Mouse (Mus musculus) stomach, postnatal 0 days (tissue): ENCODE results near the gene D430042O09Rik. TPM values are rescaled to one million over a fixed set of nuclear protein-coding genes. Genes with fewer than 3 reads are reported as not detected.

ENCODE experiments used
- ATAC-seq: fragments of 200-750 bp; cut with Nextera tagmentation; 2 replicates; pipeline ENCODE4 v1.8.0; 2017; ENCODE audit not compliant: low FRiP score, low TSS enrichment
- DNase-seq: peaks from one replicate; pipeline ENCODE4 v3.0.0-alpha.2; 2016; ENCODE audit warnings: low spot score
- H3K27ac ChIP-seq: fragments of 300-500 bp; sonication (generic); replicated peaks from 2 replicates; pipeline ENCODE4 v1.5.1; 2014; ENCODE audit warnings: mild to moderate bottlenecking, control low read depth
- H3K27me3 ChIP-seq: fragments of 300-500 bp; sonication (generic); 2 replicates; pipeline ENCODE4 v1.6.1; 2014; ENCODE audit warnings: low read length; ENCODE audit not compliant: control insufficient read depth, insufficient read depth
- H3K36me3 ChIP-seq: fragments of 300-500 bp; sonication (generic); 2 replicates; pipeline ENCODE4 v1.6.1; 2014; ENCODE audit warnings: low read length, mixed read lengths; ENCODE audit not compliant: control insufficient read depth, insufficient read depth
- H3K4me1 ChIP-seq: fragments of 300-500 bp; sonication (generic); replicated peaks from 2 replicates; pipeline ENCODE4 v1.6.1; 2014; ENCODE audit warnings: antibody characterized with exemption; ENCODE audit not compliant: control insufficient read depth, insufficient read depth
- H3K4me2 ChIP-seq: fragments of 300-500 bp; sonication (generic); replicated peaks from 2 replicates; pipeline ENCODE4 v1.6.1; 2014; ENCODE audit warnings: low read depth, mild to moderate bottlenecking, control low read depth, moderate library complexity
- H3K4me3 ChIP-seq: fragments of 300-500 bp; sonication (generic); 2 replicates; pipeline ENCODE4 v1.5.1; 2014; ENCODE audit warnings: low read depth, low read length, control low read depth
- H3K9ac ChIP-seq: fragments of 300-500 bp; sonication (generic); 2 replicates; pipeline ENCODE4 v1.6.1; 2014; ENCODE audit warnings: mild to moderate bottlenecking, low read length, control low read depth, mixed read lengths
- H3K9me3 ChIP-seq: fragments of 300-500 bp; sonication (generic); 2 replicates; pipeline ENCODE4 v1.6.1; 2016; ENCODE audit warnings: low read length; ENCODE audit not compliant: control insufficient read depth
- CTCF ChIP-seq: IDR thresholded peaks from 2 replicates; pipeline ENCODE4 v1.5.1; 2016; ENCODE audit warnings: antibody characterized with exemption, low read depth, mild to moderate bottlenecking, moderate library complexity
- EP300 ChIP-seq: optimal IDR thresholded peaks from 2 replicates; pipeline ENCODE3; 2016; ENCODE audit warnings: antibody characterized with exemption
- WGBS: fragments of 180-500 bp; shearing (Covaris S2); extraction: QIAGEN DNeasy Blood & Tissue Kit; methylation state at CpG from one replicate; pipeline ENCODE4 v1.1.7; 2014; 5-methylcytosine and 5-hydroxymethylcytosine counted together
- polyA plus RNA-seq: library from polyadenylated mRNA; unstranded; fragments of >200 nt; fragmentation: Nextera tagmentation; extraction: Ambion mirVana; gene quantifications from 2 replicates; pipeline ENCODE4 v1.2.1, GENCODE M21; 2015

The D430042O09Rik gene
- polyA plus RNA-seq, 1 experiment from 2014 or later = 2.1 TPM

DNA sequence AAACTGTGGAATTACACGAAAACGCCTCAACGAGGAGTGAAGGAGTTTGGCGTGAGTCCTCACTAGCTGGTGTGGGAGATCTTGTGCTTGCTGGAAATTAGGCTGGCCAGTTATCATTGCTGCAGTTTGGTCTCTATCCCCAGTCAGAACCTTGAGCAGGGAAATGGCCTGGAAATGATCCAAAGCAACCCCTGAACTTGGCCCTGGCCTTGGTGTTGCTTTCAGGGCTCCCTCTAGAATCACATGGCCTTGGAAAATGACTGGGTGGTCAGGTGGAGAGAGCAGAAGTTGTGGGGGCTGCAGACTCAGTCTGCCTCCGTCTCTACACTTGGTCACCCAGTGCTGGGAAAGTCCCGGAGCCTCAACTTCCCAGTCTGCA, 164.5 kb downstream of the D430042O09Rik start:
- no peak overlapping the region for H3K4me2 ChIP-seq
- H3K36me3 ChIP-seq = no peaks in the 10 kb centered on the region; the same call in 1 of the 2 replicates
- H3K27ac ChIP-seq = no peak overlapping the region
- TF ChIP-seq EP300 (no peak), CTCF (no peak)
- H3K4me3 ChIP-seq = no peak overlapping the region
- no peaks in the 10 kb centered on the region for H3K9me3 ChIP-seq
- no peaks in the 10 kb centered on the region for H3K27me3 ChIP-seq
- ATAC-seq (no peak), DNase-seq (no peak)
- WGBS = 56% methylated on average over 6 of the region's 6 CpGs
- H3K9ac ChIP-seq = no peak overlapping the region
- H3K4me1 ChIP-seq = no peaks in the 10 kb centered on the region

- H3K36me3 ChIP-seq = no peaks in the 10 kb centered on the region; the same call in 1 of the 2 replicates
- no peaks in the 10 kb centered on the region for H3K9me3 ChIP-seq
- H3K9ac ChIP-seq = no peak overlapping the region
- no peaks in the 10 kb centered on the region for H3K4me1 ChIP-seq
- ATAC-seq (no peak), DNase-seq (no peak)
- no peaks in the 10 kb centered on the region for H3K27me3 ChIP-seq
- H3K4me3 ChIP-seq = no peak overlapping the region
- TF ChIP-seq EP300 (no peak), CTCF (no peak)
- H3K27ac ChIP-seq = no peak overlapping the region
- no peak overlapping the region for H3K4me2 ChIP-seq
- 70% methylated on average over 3 of the region's 3 CpGs for WGBS
These were observed 165.2 kb downstream of the D430042O09Rik start for GRCm38 (mm10) chr7:125872874-125873273.

GRCm38 (mm10) chr7:125873971-125874495, 166.3 kb downstream of the D430042O09Rik start:
- H3K4me1 ChIP-seq = no peaks in the 10 kb centered on the region
- no peak overlapping the region for H3K4me3 ChIP-seq
- no peaks in the 10 kb centered on the region for H3K9me3 ChIP-seq
- no peak overlapping the region for H3K9ac ChIP-seq
- 59% methylated on average over 6 of the region's 6 CpGs for WGBS
- no peak for ATAC-seq
- H3K27me3 ChIP-seq = no peaks in the 10 kb centered on the region
- no peak overlapping the region for H3K4me2 ChIP-seq
- no peak for DNase-seq
- no peak overlapping the region for H3K27ac ChIP-seq
- no peak for TF ChIP-seq EP300
- no peak for TF ChIP-seq CTCF
- no peaks in the 10 kb centered on the region; the same call in 1 of the 2 replicates for H3K36me3 ChIP-seq

DNA sequence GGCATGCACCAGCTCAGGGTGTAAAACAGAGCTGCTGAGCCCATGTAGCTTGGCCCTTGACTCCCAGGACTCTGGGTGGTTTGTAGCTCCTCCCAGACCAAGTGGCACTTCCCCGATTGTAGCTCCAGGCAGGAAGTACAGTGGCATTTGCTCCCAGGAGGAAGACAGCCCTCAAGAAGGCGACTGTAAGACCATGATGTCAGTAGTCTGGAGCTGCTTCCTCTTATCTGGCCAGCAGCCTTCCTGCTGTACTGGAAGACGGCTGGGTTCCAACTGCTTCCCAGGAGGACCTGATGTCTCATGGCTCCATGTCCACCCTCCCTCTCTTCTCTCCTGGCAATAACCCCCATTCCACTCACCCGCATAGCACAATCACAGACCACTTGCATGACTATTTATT, 170.4 kb downstream of the D430042O09Rik start:
- Histone ChIP-seq H3K4me2 (no peak overlapping the region), H3K4me3 (no peak overlapping the region), H3K9ac (no peak overlapping the region), H3K27me3 (no peaks in the 10 kb centered on the region), H3K4me1 (no peaks in the 10 kb centered on the region), H3K27ac (no peak overlapping the region), H3K9me3 (no peaks in the 10 kb centered on the region), H3K36me3 (no peaks in the 10 kb centered on the region)
- 40% methylated on average over 4 of the region's 4 CpGs for WGBS
- no peak for DNase-seq
- ATAC-seq = no peak
- TF ChIP-seq CTCF (no peak), EP300 (no peak)

DNA sequence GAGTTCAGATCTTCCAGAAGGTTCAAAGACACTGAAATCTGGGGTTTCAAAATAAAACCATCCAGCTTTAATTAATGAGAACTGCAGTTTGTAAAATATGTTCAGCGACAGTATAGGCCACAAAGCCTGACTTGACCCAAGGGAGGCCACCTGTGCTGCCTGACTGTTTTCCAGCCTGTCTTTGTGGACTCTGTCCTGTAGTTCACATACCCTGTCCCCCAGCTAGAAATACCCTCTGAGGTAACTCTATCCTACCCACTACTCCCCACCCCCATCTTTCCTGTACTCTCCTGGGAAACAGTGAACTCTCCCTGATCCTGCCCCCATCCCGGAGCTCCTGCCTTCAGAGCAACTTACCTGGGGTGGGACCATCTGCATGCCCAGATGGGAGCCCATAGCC, 175.5 kb downstream of the D430042O09Rik start:
- Histone ChIP-seq H3K36me3 (no peaks in the 10 kb centered on the region), H3K4me3 (no peak overlapping the region), H3K27me3 (no peaks in the 10 kb centered on the region), H3K4me2 (no peak overlapping the region), H3K4me1 (no peaks in the 10 kb centered on the region), H3K27ac (no peak overlapping the region), H3K9ac (no peak overlapping the region), H3K9me3 (no peaks in the 10 kb centered on the region)
- no peak for TF ChIP-seq CTCF
- TF ChIP-seq EP300 = no peak
- ATAC-seq (no peak), DNase-seq (no peak)
- 72% methylated on average over 2 of the region's 2 CpGs for WGBS

- no peak overlapping the region for H3K4me2 ChIP-seq
- no peaks in the 10 kb centered on the region for H3K9me3 ChIP-seq
- ATAC-seq (no peak), DNase-seq (no peak)
- H3K27me3 ChIP-seq = no peaks in the 10 kb centered on the region
- no peaks in the 10 kb centered on the region for H3K4me1 ChIP-seq
- H3K9ac ChIP-seq = no peak overlapping the region
- H3K27ac ChIP-seq = no peak overlapping the region
- H3K36me3 ChIP-seq = no peaks in the 10 kb centered on the region
- TF ChIP-seq EP300 (no peak), CTCF (no peak)
- WGBS = 58% methylated on average over 4 of the region's 4 CpGs
- H3K4me3 ChIP-seq = no peak overlapping the region
These were observed 178.5 kb downstream of the D430042O09Rik start for GRCm38 (mm10) chr7:125886116-125886680.
